Mouse (Mus musculus): Measurements from ENCODE around the gene Specc1. TPM values are rescaled to one million over a fixed set of nuclear protein-coding genes. Genes with fewer than 3 reads are reported as not detected.

The Specc1 gene
- total RNA-seq (2023), result 20.1 and 21.8 TPM in 2 replicates

GRCm38 (mm10) chr11:61956572-61957295 is at the start of gene Specc1:
TSS of gene Specc1 (plus strand) at chr11:61956763.

DNA sequence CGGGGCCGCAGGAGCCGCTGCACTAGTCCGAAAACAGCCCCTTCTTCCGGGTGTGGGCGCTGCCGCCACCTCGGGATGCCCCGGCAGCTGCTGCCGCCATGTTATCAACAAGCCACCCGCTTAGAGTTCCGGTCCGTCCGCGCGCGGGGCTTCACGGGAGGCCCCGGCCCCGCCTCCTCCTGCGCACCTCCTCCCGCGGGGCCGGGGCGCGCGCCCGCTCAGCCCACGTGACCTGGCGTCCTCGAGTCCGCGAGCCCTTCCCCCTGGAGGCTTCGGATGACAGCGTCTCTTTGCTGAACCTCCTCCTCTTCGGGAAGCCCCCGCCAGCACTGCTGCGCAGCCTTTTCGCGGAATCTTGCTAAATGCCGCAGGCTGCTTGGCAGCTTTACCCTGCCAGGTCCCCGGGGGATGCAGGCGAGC is 26.5 kb upstream of the Specc1 start, which contains the start of gene Akap10:
Akap10 (minus strand) TSS at position 155 of the 420 bp plus-strand sequence.

GRCm38 (mm10) chr11:62248401-62249244 is 292.1 kb downstream of the Specc1 start, which contains the start of gene Adora2b:
TSS of gene Adora2b (plus strand) at chr11:62248984.

Other genes with a start within 250 kb of the Specc1 start
- not detected in 2 replicates for gene Slc5a10, start 235.9 kb upstream of the Specc1 start, total RNA-seq (2023)
- 14.4 and 18.2 TPM in 2 replicates for gene Prpsap2, start 194.7 kb upstream of the Specc1 start, total RNA-seq (2023)
- gene Ulk2, start 101.7 kb upstream of the Specc1 start, total RNA-seq (2023), result 15.0 and 21.0 TPM in 2 replicates
- gene Akap10, start 26.5 kb upstream of the Specc1 start, total RNA-seq (2023), result 43.0 and 67.3 TPM in 2 replicates

Data from neutrophil, adult 65 days (primary cell).